ENCODE assay signal across 8 mouse cellular contexts in genomic region chr13:56295586-56295942, GRCm38 (mm10). TPM values are rescaled to one million over a fixed set of nuclear protein-coding genes. Genes with fewer than 3 reads are reported as not detected.
DNase-seq lines count a peak whose midpoint lies in the region; ATAC-seq and TF ChIP-seq lines count a peak whose summit lies in the region.

No protein-coding gene starts in this region.

- no peak for TF ChIP-seq CTCF in kidney, adult 2 months (conservative IDR thresholded peaks at IDR 0.05; ENCODE audit: insufficient read depth, insufficient read length, low read depth, low read length)

- H3K27ac ChIP-seq in kidney, adult 2 months (ENCODE audit: insufficient read depth, low read depth, low read length), result no peak overlapping the region
- no peak overlapping the region; the same call in 1 of the 2 replicates for H3K27ac ChIP-seq in embryonic facial prominence, embryonic 11.5 days (replicated peaks; ENCODE audit: low read depth, low read length)
- H3K27ac ChIP-seq in intestine, embryonic 14.5 days (ENCODE audit: low read depth), result no peak overlapping the region
- no peak overlapping the region for H3K27ac ChIP-seq in neural tube, embryonic 11.5 days (ENCODE audit: low read depth, low read length)

- no peaks in the 10 kb centered on the region for H3K36me3 ChIP-seq in kidney, adult 2 months (ENCODE audit: control insufficient read depth, insufficient read depth, low read length)
- H3K36me3 ChIP-seq in embryonic facial prominence, embryonic 11.5 days (replicated peaks; ENCODE audit: control insufficient read depth, insufficient read depth, low read depth, low read length), result no peaks in the 10 kb centered on the region
- H3K36me3 ChIP-seq in intestine, embryonic 14.5 days (ENCODE audit: control insufficient read depth, insufficient read depth, low read length), result no peaks in the 10 kb centered on the region
- no peaks in the 10 kb centered on the region for H3K36me3 ChIP-seq in neural tube, embryonic 11.5 days (ENCODE audit: control insufficient read depth, insufficient read depth, low read length)

- H3K4me3 ChIP-seq in kidney, adult 2 months (ENCODE audit: insufficient read depth, low read depth, low read length), result peak overlapping the region; percentile 37
- peak overlapping the region; percentile 44 for H3K4me3 ChIP-seq in embryonic facial prominence, embryonic 11.5 days (ENCODE audit: low read depth, low read length)
- peak overlapping the region; percentile 44 for H3K4me3 ChIP-seq in intestine, embryonic 14.5 days (ENCODE audit: low read depth, low read length)
- peak overlapping the region; percentile 46 for H3K4me3 ChIP-seq in neural tube, embryonic 11.5 days (ENCODE audit: low read depth, low read length)

- H3K4me2 ChIP-seq in embryonic facial prominence, embryonic 11.5 days (ENCODE audit: low read depth, low read length), result peak overlapping the region; percentile 64
- peak overlapping the region; percentile 78 for H3K4me2 ChIP-seq in intestine, embryonic 14.5 days (ENCODE audit: low read length)
- H3K4me2 ChIP-seq in neural tube, embryonic 11.5 days (ENCODE audit: low read depth), result peak overlapping the region; percentile 83

- H3K27me3 ChIP-seq in kidney, adult 2 months (replicated peaks; ENCODE audit: control insufficient read depth, insufficient read depth, low read length), result no peaks in the 10 kb centered on the region
- H3K27me3 ChIP-seq in embryonic facial prominence, embryonic 11.5 days (ENCODE audit: control insufficient read depth, insufficient read depth, low read length), result peaks cover 44% of the 10 kb centered on the region
- H3K27me3 ChIP-seq in intestine, embryonic 14.5 days (replicated peaks; ENCODE audit: control insufficient read depth, insufficient read depth, low read length), result peaks cover 79% of the 10 kb centered on the region
- peaks cover 46% of the 10 kb centered on the region for H3K27me3 ChIP-seq in neural tube, embryonic 11.5 days (ENCODE audit: control insufficient read depth, insufficient read depth, low read length)

- no peaks in the 10 kb centered on the region for H3K9me3 ChIP-seq in embryonic facial prominence, embryonic 11.5 days (replicated peaks; ENCODE audit: control insufficient read depth, low read length)
- no peaks in the 10 kb centered on the region for H3K9me3 ChIP-seq in intestine, embryonic 14.5 days (ENCODE audit: control insufficient read depth, low read length)
- H3K9me3 ChIP-seq in neural tube, embryonic 11.5 days (ENCODE audit: control insufficient read depth, low read length), result no peaks in the 10 kb centered on the region

- WGBS in kidney, adult 2 months, result 4% methylated on average over 13 of the region's 13 CpGs
- WGBS in embryonic facial prominence, embryonic 11.5 days, result 3% methylated on average over 13 of the region's 13 CpGs
- 5% methylated on average over 13 of the region's 13 CpGs for WGBS in intestine, embryonic 14.5 days
- WGBS in neural tube, embryonic 11.5 days, result 3% methylated on average over 13 of the region's 13 CpGs

- no peak for DNase-seq in kidney, adult 2 months
- DNase-seq in kidney, adult 9 months, result no peak
- DNase-seq in embryonic facial prominence, embryonic 11.5 days (ENCODE audit: low spot score), result no peak
- DNase-seq in intestine, embryonic 14.5 days (ENCODE audit: low spot score), result peak; percentile 59
- peak; percentile 40 for DNase-seq in neural tube, embryonic 11.5 days (ENCODE audit: low spot score)
- no peak for DNase-seq in retina, embryonic 14.5 days (ENCODE audit: low spot score)
- no peak for DNase-seq in layer of hippocampus, adult 9-11 months
- DNase-seq in spleen, postnatal 14 days (ENCODE audit: low spot score in 2 of 2), result no peak

- no peaks in the 10 kb centered on the region; the same call in 1 of the 2 replicates for H3K4me1 ChIP-seq in kidney, adult 2 months (ENCODE audit: control insufficient read depth, insufficient read depth, low read length)
- H3K4me1 ChIP-seq in embryonic facial prominence, embryonic 11.5 days (ENCODE audit: control insufficient read depth, insufficient read depth, low read length), result peaks cover 7% of the 10 kb centered on the region
- H3K4me1 ChIP-seq in intestine, embryonic 14.5 days (replicated peaks; ENCODE audit: control insufficient read depth, insufficient read depth, low read length), result peaks cover 6% of the 10 kb centered on the region
- H3K4me1 ChIP-seq in neural tube, embryonic 11.5 days (ENCODE audit: control insufficient read depth, insufficient read depth, low read length), result peaks cover 19% of the 10 kb centered on the region; the same call in 1 of the 2 replicates

- no peak for ATAC-seq in embryonic facial prominence, embryonic 11.5 days (replicated peaks; ENCODE audit: insufficient number of reproducible peaks, low FRiP score, low TSS enrichment, low read depth)
- no peak for ATAC-seq in intestine, embryonic 14.5 days (replicated peaks; ENCODE audit: low FRiP score, low TSS enrichment, low read depth)
- no peak for ATAC-seq in neural tube, embryonic 11.5 days (ENCODE audit: insufficient read depth, low FRiP score, low TSS enrichment)

- peak overlapping the region; percentile 54 for H3K9ac ChIP-seq in embryonic facial prominence, embryonic 11.5 days (replicated peaks; ENCODE audit: low read length)
- peak overlapping the region; percentile 20; the same call in 1 of the 2 replicates for H3K9ac ChIP-seq in intestine, embryonic 14.5 days (ENCODE audit: low read length)
- H3K9ac ChIP-seq in neural tube, embryonic 11.5 days (ENCODE audit: low read length), result peak overlapping the region; percentile 60; the same call in 1 of the 2 replicates

- TF ChIP-seq POLR2A in kidney, adult 2 months (IDR thresholded peaks at IDR 0.05; ENCODE audit: low read depth, low read length), result no peak

RNA-seq across cellular contexts. Expression of gene Cxcl14, which starts 0.8 kb away (rescaled TPM):
- polyA plus RNA-seq in kidney, adult 2 months (2012; rRNA removed), result 50.5 and 57.2 TPM in 2 replicates
- 104 and 108 TPM in 2 replicates for polyA plus RNA-seq in embryonic facial prominence, embryonic 11.5 days (2014; fragmentation: Nextera tagmentation; extraction: Ambion mirVana)
- polyA plus RNA-seq in intestine, embryonic 14.5 days (2014; fragmentation: Nextera tagmentation; extraction: Ambion mirVana), result 5.3 and 5.7 TPM in 2 replicates
- 35.7 and 42.4 TPM in 2 replicates for polyA plus RNA-seq in neural tube, embryonic 11.5 days (2014; fragmentation: Nextera tagmentation; extraction: Ambion mirVana)

RNA-seq across cellular contexts. Expression of gene Neurog1, which starts 43.6 kb away (rescaled TPM):
- not detected in 2 replicates for polyA plus RNA-seq in kidney, adult 2 months (2012; rRNA removed)
- polyA plus RNA-seq in embryonic facial prominence, embryonic 11.5 days (2014; fragmentation: Nextera tagmentation; extraction: Ambion mirVana), result 8.6 and 10.5 TPM in 2 replicates
- polyA plus RNA-seq in intestine, embryonic 14.5 days (2014; fragmentation: Nextera tagmentation; extraction: Ambion mirVana), result not detected in 2 replicates
- 37.3 and 44.0 TPM in 2 replicates for polyA plus RNA-seq in neural tube, embryonic 11.5 days (2014; fragmentation: Nextera tagmentation; extraction: Ambion mirVana)

Comparison
In these comparisons a context has a peak if more than half of its experiments do, and no peak if none do; other contexts are left out.
1. DNase-seq: peak in intestine, embryonic 14.5 days (single experiment) and neural tube, embryonic 11.5 days (single experiment); none in kidney, adult 2 months (single experiment), kidney, adult 9 months (single experiment), embryonic facial prominence, embryonic 11.5 days (single experiment), retina, embryonic 14.5 days (single experiment), layer of hippocampus, adult 9-11 months (single experiment) and spleen, postnatal 14 days (0 of 2).
2. Peak in every context shown above with its lines, with median percentiles within 50 percentile points of each other: H3K4me3 ChIP-seq, H3K4me2 ChIP-seq and H3K9ac ChIP-seq.